Mouse (Mus musculus) embryonic facial prominence, embryonic 10.5 days (tissue): ENCODE measurements around the gene Mansc4. TPM values are rescaled to one million over a fixed set of nuclear protein-coding genes. Genes with fewer than 3 reads are reported as not detected.
A peak's percentile ranks its signal among the peaks of the same experiment; 100 is the strongest.

Experiments
- DNase-seq: peaks from one replicate; pipeline ENCODE4 v3.0.0-alpha.2; 2017; ENCODE audit warnings: low spot score
- H3K27ac ChIP-seq: fragments of 300-500 bp; sonication (generic); replicated peaks from 2 replicates; pipeline ENCODE4 v1.5.1; 2016; ENCODE audit warnings: mild to moderate bottlenecking
- H3K27me3 ChIP-seq: fragments of 300-500 bp; sonication (generic); replicated peaks from 2 replicates; pipeline ENCODE4 v1.6.1; 2016; ENCODE audit warnings: low read depth, mild to moderate bottlenecking; ENCODE audit not compliant: poor library complexity, severe bottlenecking
- H3K36me3 ChIP-seq: fragments of 300-500 bp; sonication (generic); replicated peaks from 2 replicates; pipeline ENCODE4 v1.6.1; 2016; ENCODE audit warnings: mild to moderate bottlenecking, moderate library complexity
- H3K4me1 ChIP-seq: fragments of 300-500 bp; sonication (generic); 2 replicates; pipeline ENCODE4 v1.6.1; 2016
- H3K4me3 ChIP-seq: fragments of 300-500 bp; sonication (generic); 2 replicates; pipeline ENCODE4 v1.5.1; 2016; ENCODE audit warnings: mild to moderate bottlenecking, moderate library complexity
- H3K9me3 ChIP-seq: fragments of 300-500 bp; sonication (generic); 2 replicates; pipeline ENCODE4 v1.6.1; 2016; ENCODE audit warnings: mild to moderate bottlenecking
- WGBS: fragments of 180-500 bp; shearing (Covaris S2); methylation state at CpG from one replicate; pipeline ENCODE4 v1.1.7; 2016; 5-methylcytosine and 5-hydroxymethylcytosine counted together
- polyA plus RNA-seq: library from polyadenylated mRNA; unstranded; fragments of >200 nt; fragmentation: Nextera tagmentation; extraction: Ambion mirVana; gene quantifications from 2 replicates; pipeline ENCODE4 v1.2.1, GENCODE M21; 2016

Gene Mansc4
- polyA plus RNA-seq, 1 experiment from 2014 or later = 2.0 TPM

DNA sequence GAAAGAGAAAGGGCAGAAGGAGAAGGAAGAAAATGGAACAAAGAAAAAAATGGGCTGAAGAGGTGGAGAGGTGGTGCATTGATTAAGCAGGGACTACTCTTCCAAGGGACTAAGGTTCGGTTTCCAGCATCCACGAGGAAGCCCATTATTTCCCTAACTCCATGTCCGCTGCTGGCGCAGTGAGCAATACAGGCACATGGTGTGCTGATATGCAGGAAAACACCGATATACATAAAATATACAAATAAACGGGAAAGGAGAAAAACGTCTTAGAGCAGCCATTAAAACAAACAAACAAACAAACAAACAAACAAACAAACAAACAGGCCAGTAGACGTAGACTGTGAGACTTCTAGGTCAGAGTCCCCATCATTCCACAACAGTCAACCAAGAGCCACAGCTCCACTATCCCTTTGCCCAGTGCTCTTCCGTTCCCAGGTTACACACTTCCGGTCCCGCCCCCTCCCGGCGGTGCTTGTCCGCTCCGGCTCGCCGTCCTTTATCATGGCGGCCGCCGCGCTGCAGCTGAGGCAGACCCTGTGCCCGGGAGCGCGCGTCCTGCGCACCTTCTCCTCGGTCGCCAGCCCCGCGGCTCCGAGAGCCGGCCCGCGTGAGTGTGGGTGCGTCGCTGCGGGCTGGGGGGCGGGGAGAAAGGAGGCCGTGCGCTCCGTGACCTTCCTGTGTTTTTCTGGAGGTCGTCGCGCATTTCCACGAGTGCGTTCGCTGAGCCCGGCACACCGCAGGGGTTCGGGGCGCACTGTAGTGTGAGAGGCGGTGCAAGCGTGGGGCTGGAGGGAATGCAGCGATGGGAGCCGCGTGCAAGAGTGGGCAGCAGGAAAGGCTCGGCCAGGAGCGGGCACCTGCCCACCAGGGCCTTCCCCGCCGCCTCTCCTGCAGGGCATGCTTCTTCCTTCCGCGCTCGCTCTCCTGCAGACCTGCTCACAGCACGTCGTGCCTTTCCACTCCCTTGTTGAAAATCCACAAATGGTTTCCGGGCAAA is 44.2 kb downstream of the Mansc4 start, which contains the start of gene Mrps35:
Mrps35 (plus strand) TSS at position 474 of the 1,000 bp plus-strand sequence.
- WGBS = 3% methylated on average over 66 of the region's 66 CpGs
- peak; percentile 94 for DNase-seq
- H3K4me1 ChIP-seq = peaks cover 13% of the 10 kb centered on the region
- H3K27ac ChIP-seq = peak within 1 kb of the TSS; percentile 99
- H3K36me3 ChIP-seq = peaks cover 17% of the 10 kb centered on the region
- peak within 1 kb of the TSS; percentile 88 for H3K4me3 ChIP-seq
- no peaks in the 10 kb centered on the region for H3K9me3 ChIP-seq
- H3K27me3 ChIP-seq = 0 out of 2 replicates have a peak, but pooled peaks cover 4% of the 10 kb centered on the region

GRCm38 (mm10) chr6:147032303-147032925 is 54.4 kb downstream of the Mansc4 start, which contains the start of gene Rep15:
TSS of gene Rep15 (plus strand) at chr6:147032584.
- Histone ChIP-seq H3K36me3 (peaks cover 32% of the 10 kb centered on the region), H3K9me3 (no peaks in the 10 kb centered on the region), H3K27me3 (no peaks in the 10 kb centered on the region), H3K27ac (no peak within 1 kb of the TSS), H3K4me3 (no peak within 1 kb of the TSS), H3K4me1 (no peaks in the 10 kb centered on the region)
- 55% methylated on average over 13 of the region's 13 CpGs for WGBS
- DNase-seq = no peak

GRCm38 (mm10) chr6:147030096-147030885 is 56.5 kb downstream of the Mansc4 start:
- Histone ChIP-seq H3K27me3 (no peaks in the 10 kb centered on the region), H3K27ac (no peak overlapping the region), H3K4me1 (no peaks in the 10 kb centered on the region), H3K4me3 (no peak overlapping the region), H3K36me3 (peaks cover 50% of the 10 kb centered on the region), H3K9me3 (no peaks in the 10 kb centered on the region)
- DNase-seq = no peak
- 90% methylated on average over 15 of the region's 15 CpGs for WGBS

DNA sequence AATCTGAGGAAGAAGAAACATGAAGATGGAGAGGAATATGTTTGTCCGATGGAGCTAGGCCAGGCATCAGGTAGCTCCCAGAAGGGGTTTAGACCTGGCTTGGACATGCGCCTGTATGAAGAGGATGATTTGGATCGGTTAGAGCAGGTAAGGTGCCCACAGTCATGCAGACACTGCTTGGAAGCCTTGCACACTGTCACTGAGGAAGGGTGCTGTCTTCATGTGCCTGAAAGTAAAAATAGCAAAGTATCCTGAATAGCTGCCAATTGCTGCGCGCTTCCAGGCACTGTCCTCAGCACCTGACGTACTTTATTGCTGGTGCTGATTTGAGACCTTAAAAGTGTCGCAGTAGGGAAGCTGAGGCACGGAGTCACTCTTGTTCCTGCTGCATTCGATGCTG is 57.2 kb downstream of the Mansc4 start:
- Histone ChIP-seq H3K36me3 (peaks cover 52% of the 10 kb centered on the region), H3K4me1 (no peaks in the 10 kb centered on the region), H3K27me3 (no peaks in the 10 kb centered on the region), H3K4me3 (no peak overlapping the region), H3K27ac (no peak overlapping the region), H3K9me3 (no peaks in the 10 kb centered on the region)
- 95% methylated on average over 9 of the region's 9 CpGs for WGBS
- DNase-seq = no peak

- Histone ChIP-seq H3K9me3 (no peaks in the 10 kb centered on the region), H3K27me3 (no peaks in the 10 kb centered on the region), H3K36me3 (peaks cover 53% of the 10 kb centered on the region), H3K4me1 (no peaks in the 10 kb centered on the region), H3K27ac (no peak overlapping the region), H3K4me3 (no peak overlapping the region)
- DNase-seq = no peak
- WGBS = 88% methylated on average over 2 of the region's 2 CpGs
Observed at GRCm38 (mm10) chr6:147028396-147028795, 58.4 kb downstream of the Mansc4 start.

Other genes starting within 250 kb of the Mansc4 start
- not detected in 2 replicates for gene Smco2, start 236.9 kb downstream of the Mansc4 start, polyA plus RNA-seq
- 34.9 and 38.1 TPM in 2 replicates for gene Ppfibp1, start 198.5 kb downstream of the Mansc4 start, polyA plus RNA-seq
- 0.14 and 0.27 TPM in 2 replicates for gene 1700034J05Rik, start 132.6 kb downstream of the Mansc4 start, polyA plus RNA-seq
- 1.0 and 1.2 TPM in 2 replicates for gene Rep15, start 54.4 kb downstream of the Mansc4 start, polyA plus RNA-seq
- gene Mrps35, start 44.3 kb downstream of the Mansc4 start, polyA plus RNA-seq = 109 and 122 TPM in 2 replicates
- 6.5 and 6.8 TPM in 2 replicates for gene Klhl42, start 4.3 kb upstream of the Mansc4 start, polyA plus RNA-seq
- gene Pthlh, start 177.2 kb upstream of the Mansc4 start, polyA plus RNA-seq = 0.99 and 1.4 TPM in 2 replicates